Mouse (Mus musculus): ENCODE measurements at regions not wholly inside any gene's neighbourhood (a gene's known extent, or its start where the extent isn't known, plus 50 kb on each side); places are given as distances from the start of the nearest gene placed in this dataset.
"Not testable (repeated sequence)": the region's sequence is repeated elsewhere in the genome, so short reads cannot be mapped to it uniquely, and the experiment has no call there.

DNA sequence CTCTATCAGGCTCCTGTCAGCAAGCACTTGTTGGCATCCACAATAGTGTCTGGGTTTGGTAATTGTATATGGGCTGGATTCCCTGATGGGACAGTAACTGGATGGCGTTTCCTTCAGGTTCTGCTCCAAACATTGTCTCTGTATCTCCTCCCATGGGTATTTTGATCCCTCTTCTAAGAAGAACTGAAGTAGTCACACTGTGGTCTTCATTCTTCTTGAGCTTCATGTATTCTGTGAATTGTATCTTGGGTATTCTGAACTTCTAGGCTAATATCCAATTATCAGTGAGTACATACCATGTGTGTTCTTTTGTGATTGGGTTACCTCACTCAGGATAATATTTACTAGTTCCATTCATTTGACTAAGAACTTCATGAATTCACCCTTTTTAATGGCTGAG, 119.2 kb upstream of the Gm21119 start:
- not testable (repeated sequence) for H3K27me3 ChIP-seq (ENCODE audit: control insufficient read depth, insufficient read depth, low read length); ATAC-seq (ENCODE audit: insufficient number of reproducible peaks, insufficient read depth, low FRiP score, low read depth); H3K4me2 ChIP-seq (replicated peaks; ENCODE audit: low read depth, low read length); H3K9ac ChIP-seq (replicated peaks; ENCODE audit: low read depth, low read length); H3K9me3 ChIP-seq (ENCODE audit: control insufficient read depth, low read depth, low read length); H3K4me3 ChIP-seq (ENCODE audit: low read depth, low read length); H3K27ac ChIP-seq (ENCODE audit: low read length); H3K4me1 ChIP-seq (ENCODE audit: control insufficient read depth, insufficient read depth, low read length); H3K36me3 ChIP-seq (ENCODE audit: control insufficient read depth, insufficient read depth, low read length)
- no CpG with 5 or more reads among the region's 1 CpGs for WGBS

DNA sequence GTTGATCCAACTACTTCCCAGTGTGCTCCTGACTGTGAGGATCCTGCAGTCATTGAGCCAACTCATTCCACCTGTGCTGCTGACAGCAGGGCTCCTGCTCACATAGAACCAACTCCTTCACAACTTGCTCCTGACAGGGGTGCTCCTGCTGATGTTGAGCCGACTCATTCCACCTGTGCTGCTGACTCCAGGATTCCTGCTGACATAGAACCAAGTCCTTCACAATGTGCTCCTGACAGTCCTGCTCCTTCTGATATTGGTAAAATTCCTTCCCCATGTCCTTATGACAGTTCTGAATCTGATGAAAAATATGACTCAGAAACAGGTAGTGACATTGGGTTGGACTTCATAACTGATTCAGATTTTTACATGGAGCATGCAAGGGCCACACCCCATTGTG, 100.8 kb upstream of the Gm21119 start:
- H3K9me3 ChIP-seq (ENCODE audit: control insufficient read depth, low read depth, low read length); H3K4me2 ChIP-seq (replicated peaks; ENCODE audit: low read depth, low read length); H3K9ac ChIP-seq (replicated peaks; ENCODE audit: low read depth, low read length); H3K36me3 ChIP-seq (ENCODE audit: control insufficient read depth, insufficient read depth, low read length); H3K27ac ChIP-seq (ENCODE audit: low read length); ATAC-seq (ENCODE audit: insufficient number of reproducible peaks, insufficient read depth, low FRiP score, low read depth); H3K4me3 ChIP-seq (ENCODE audit: low read depth, low read length); H3K27me3 ChIP-seq (ENCODE audit: control insufficient read depth, insufficient read depth, low read length); H3K4me1 ChIP-seq (ENCODE audit: control insufficient read depth, insufficient read depth, low read length): not testable (repeated sequence)
- WGBS = 82% methylated on average over 1 of the region's 1 CpGs

GRCm38 (mm10) chr8:20516324-20516830, 98.3 kb upstream of the Gm21119 start:
- WGBS = 77% methylated on average over 2 of the region's 3 CpGs
- H3K9ac ChIP-seq (replicated peaks; ENCODE audit: low read depth, low read length); H3K4me2 ChIP-seq (replicated peaks; ENCODE audit: low read depth, low read length); H3K27ac ChIP-seq (ENCODE audit: low read length); ATAC-seq (ENCODE audit: insufficient number of reproducible peaks, insufficient read depth, low FRiP score, low read depth); H3K27me3 ChIP-seq (ENCODE audit: control insufficient read depth, insufficient read depth, low read length); H3K4me3 ChIP-seq (ENCODE audit: low read depth, low read length); H3K9me3 ChIP-seq (ENCODE audit: control insufficient read depth, low read depth, low read length); H3K36me3 ChIP-seq (ENCODE audit: control insufficient read depth, insufficient read depth, low read length); H3K4me1 ChIP-seq (ENCODE audit: control insufficient read depth, insufficient read depth, low read length): not testable (repeated sequence)

DNA sequence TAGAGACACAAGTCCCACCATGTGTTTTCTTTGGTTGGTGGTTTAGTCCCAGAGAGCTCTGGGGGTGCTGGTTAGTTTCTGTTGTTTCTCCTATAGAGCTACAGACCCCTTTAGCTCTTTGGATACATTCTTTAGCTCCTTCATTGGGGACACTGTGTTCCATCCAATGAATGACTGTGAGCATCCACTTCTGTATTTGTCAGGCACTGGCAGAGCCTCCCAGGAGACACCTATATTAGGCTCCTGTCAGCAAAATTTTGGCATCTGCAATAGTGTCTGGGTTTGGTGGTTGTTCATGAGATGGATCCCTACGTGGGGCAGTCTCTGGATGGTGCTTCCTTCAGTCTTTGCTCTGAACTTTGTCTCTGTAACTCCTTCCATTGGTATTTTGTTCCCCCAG, 97.2 kb upstream of the Gm21119 start:
- H3K27me3 ChIP-seq (ENCODE audit: control insufficient read depth, insufficient read depth, low read length); H3K9ac ChIP-seq (replicated peaks; ENCODE audit: low read depth, low read length); ATAC-seq (ENCODE audit: insufficient number of reproducible peaks, insufficient read depth, low FRiP score, low read depth); H3K4me2 ChIP-seq (replicated peaks; ENCODE audit: low read depth, low read length); H3K4me1 ChIP-seq (ENCODE audit: control insufficient read depth, insufficient read depth, low read length); H3K36me3 ChIP-seq (ENCODE audit: control insufficient read depth, insufficient read depth, low read length); H3K4me3 ChIP-seq (ENCODE audit: low read depth, low read length); H3K9me3 ChIP-seq (ENCODE audit: control insufficient read depth, low read depth, low read length); H3K27ac ChIP-seq (ENCODE audit: low read length): not testable (repeated sequence)
- WGBS = 43% methylated on average over 1 of the region's 1 CpGs

DNA sequence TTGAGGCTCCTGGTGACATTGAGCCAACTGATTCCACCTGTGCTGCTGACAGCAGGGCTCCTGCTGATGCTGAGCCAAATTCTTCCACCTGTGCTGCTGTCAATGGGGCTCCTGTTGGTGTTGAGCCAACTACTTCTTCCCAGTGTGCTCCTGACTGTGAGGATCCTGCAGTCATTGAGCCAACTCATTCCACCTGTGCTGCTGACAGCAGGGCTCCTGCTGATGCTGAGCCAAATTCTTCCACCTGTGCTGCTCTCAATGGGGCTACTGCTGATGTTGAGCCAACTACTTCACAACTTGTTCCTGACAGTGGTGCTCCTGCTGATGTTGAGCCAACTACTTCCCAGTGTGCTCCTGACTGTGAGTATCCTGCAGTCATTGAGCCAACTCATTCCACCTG, 90.2 kb upstream of the Gm21119 start:
- H3K4me1 ChIP-seq (ENCODE audit: control insufficient read depth, insufficient read depth, low read length); H3K27me3 ChIP-seq (ENCODE audit: control insufficient read depth, insufficient read depth, low read length); H3K4me3 ChIP-seq (ENCODE audit: low read depth, low read length); H3K9me3 ChIP-seq (ENCODE audit: control insufficient read depth, low read depth, low read length); H3K4me2 ChIP-seq (replicated peaks; ENCODE audit: low read depth, low read length); H3K27ac ChIP-seq (ENCODE audit: low read length); ATAC-seq (ENCODE audit: insufficient number of reproducible peaks, insufficient read depth, low FRiP score, low read depth); H3K9ac ChIP-seq (replicated peaks; ENCODE audit: low read depth, low read length); H3K36me3 ChIP-seq (ENCODE audit: control insufficient read depth, insufficient read depth, low read length): not testable (repeated sequence)

DNA sequence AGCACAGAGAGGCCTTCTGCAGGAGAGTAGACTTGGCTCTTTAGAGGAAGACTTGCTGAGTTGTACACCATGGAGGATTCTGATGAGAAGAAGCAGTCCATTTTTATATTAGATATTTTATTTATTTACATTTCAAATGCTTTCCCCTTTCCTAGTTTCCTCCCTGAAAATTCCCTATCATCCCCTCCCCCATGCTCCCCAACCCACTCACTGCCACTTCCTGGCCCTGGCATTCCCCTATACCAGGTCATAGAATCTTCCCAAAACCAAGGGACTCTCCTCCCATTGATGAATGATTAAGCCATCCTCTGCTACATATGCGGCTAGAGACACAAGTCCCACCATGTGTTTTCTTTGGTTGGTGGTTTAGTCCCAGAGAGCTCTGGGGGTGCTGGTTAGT, 85.7 kb upstream of the Gm21119 start:
- not testable (repeated sequence) for H3K9ac ChIP-seq (replicated peaks; ENCODE audit: low read depth, low read length); H3K4me2 ChIP-seq (replicated peaks; ENCODE audit: low read depth, low read length); H3K4me1 ChIP-seq (ENCODE audit: control insufficient read depth, insufficient read depth, low read length); ATAC-seq (ENCODE audit: insufficient number of reproducible peaks, insufficient read depth, low FRiP score, low read depth); H3K4me3 ChIP-seq (ENCODE audit: low read depth, low read length); H3K27me3 ChIP-seq (ENCODE audit: control insufficient read depth, insufficient read depth, low read length); H3K9me3 ChIP-seq (ENCODE audit: control insufficient read depth, low read depth, low read length); H3K27ac ChIP-seq (ENCODE audit: low read length); H3K36me3 ChIP-seq (ENCODE audit: control insufficient read depth, insufficient read depth, low read length)
- no CpG with 5 or more reads among the region's 1 CpGs for WGBS

DNA sequence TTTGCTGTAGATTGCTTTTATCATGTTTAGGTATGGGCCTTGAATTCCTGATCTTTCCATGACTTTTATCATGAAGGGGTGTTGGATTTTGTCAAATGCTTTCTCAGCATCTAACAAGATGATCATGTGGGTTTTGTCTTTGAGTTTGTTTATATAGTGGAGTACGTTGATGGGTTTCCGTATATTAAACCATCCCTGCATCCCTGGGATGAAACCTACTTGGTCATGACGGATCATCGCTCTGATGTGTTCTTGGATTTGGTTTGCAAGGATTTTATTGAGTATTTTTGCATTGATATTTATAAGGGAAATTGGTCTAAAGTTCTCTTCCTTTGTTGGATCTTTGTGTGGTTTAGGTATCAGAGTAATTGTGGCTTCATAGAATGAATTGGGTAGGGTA, 75.7 kb upstream of the Gm21119 start:
- H3K9ac ChIP-seq (replicated peaks; ENCODE audit: low read depth, low read length); ATAC-seq (ENCODE audit: insufficient number of reproducible peaks, insufficient read depth, low FRiP score, low read depth); H3K4me2 ChIP-seq (replicated peaks; ENCODE audit: low read depth, low read length); H3K9me3 ChIP-seq (ENCODE audit: control insufficient read depth, low read depth, low read length); H3K36me3 ChIP-seq (ENCODE audit: control insufficient read depth, insufficient read depth, low read length); H3K4me3 ChIP-seq (ENCODE audit: low read depth, low read length); H3K27ac ChIP-seq (ENCODE audit: low read length); H3K4me1 ChIP-seq (ENCODE audit: control insufficient read depth, insufficient read depth, low read length); H3K27me3 ChIP-seq (ENCODE audit: control insufficient read depth, insufficient read depth, low read length): not testable (repeated sequence)
- WGBS = 88% methylated on average over 4 of the region's 4 CpGs

DNA sequence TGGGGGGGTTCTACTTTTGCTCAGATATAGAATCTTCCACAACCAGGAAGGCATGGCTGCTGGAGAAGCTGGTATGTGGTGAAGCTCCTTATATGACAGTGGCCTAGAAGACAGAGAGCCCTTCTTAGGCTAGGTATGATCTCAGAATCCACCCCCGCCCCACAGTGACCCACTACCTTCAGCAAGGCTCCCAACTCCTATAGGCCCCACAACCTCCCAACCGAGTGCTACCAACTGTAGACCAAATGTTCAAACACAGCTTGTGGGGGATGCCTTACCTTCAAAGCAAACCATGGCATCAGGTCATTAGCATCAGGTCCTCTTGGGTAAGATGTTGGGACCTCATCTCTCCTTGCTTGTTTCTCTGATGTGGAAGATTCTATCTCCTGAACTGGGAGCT, 70.6 kb upstream of the Gm21119 start:
- H3K27ac ChIP-seq (ENCODE audit: low read length); ATAC-seq (ENCODE audit: insufficient number of reproducible peaks, insufficient read depth, low FRiP score, low read depth); H3K4me3 ChIP-seq (ENCODE audit: low read depth, low read length); H3K36me3 ChIP-seq (ENCODE audit: control insufficient read depth, insufficient read depth, low read length); H3K4me1 ChIP-seq (ENCODE audit: control insufficient read depth, insufficient read depth, low read length); H3K9me3 ChIP-seq (ENCODE audit: control insufficient read depth, low read depth, low read length); H3K4me2 ChIP-seq (replicated peaks; ENCODE audit: low read depth, low read length); H3K9ac ChIP-seq (replicated peaks; ENCODE audit: low read depth, low read length); H3K27me3 ChIP-seq (ENCODE audit: control insufficient read depth, insufficient read depth, low read length): not testable (repeated sequence)
- whole genome bisulfite sequencing = 86% methylated on average over 2 of the region's 2 CpGs

- H3K4me1 ChIP-seq (ENCODE audit: control insufficient read depth, insufficient read depth, low read length); H3K36me3 ChIP-seq (ENCODE audit: control insufficient read depth, insufficient read depth, low read length); H3K27ac ChIP-seq (ENCODE audit: low read length); H3K4me3 ChIP-seq (ENCODE audit: low read depth, low read length); ATAC-seq (ENCODE audit: insufficient number of reproducible peaks, insufficient read depth, low FRiP score, low read depth); H3K27me3 ChIP-seq (ENCODE audit: control insufficient read depth, insufficient read depth, low read length); H3K9ac ChIP-seq (replicated peaks; ENCODE audit: low read depth, low read length); H3K4me2 ChIP-seq (replicated peaks; ENCODE audit: low read depth, low read length); H3K9me3 ChIP-seq (ENCODE audit: control insufficient read depth, low read depth, low read length): not testable (repeated sequence)
- no CpG with 5 or more reads among the region's 2 CpGs for WGBS
These were observed 69.4 kb upstream of the Gm21119 start for GRCm38 (mm10) chr8:20545347-20545746.
